Mouse (Mus musculus) ES-E14 (cell line): ENCODE measurements at regions not wholly inside any gene's neighbourhood (a gene's known extent, or its start where the extent isn't known, plus 50 kb on each side); places are given as distances from the start of the nearest gene placed in this dataset.

ENCODE experiments used
- CHD2 ChIP-seq: IDR thresholded peaks from 2 replicates; pipeline ENCODE4 v1.6.1; 2014; ENCODE audit warnings: mild to moderate bottlenecking, low read depth, low read length, inconsistent platforms
- HCFC1 ChIP-seq: IDR thresholded peaks from 2 replicates; pipeline ENCODE4 v1.6.1; 2012; ENCODE audit warnings: low read length, inconsistent platforms, borderline replicate concordance; ENCODE audit not compliant: insufficient read depth
- MAFK ChIP-seq: IDR thresholded peaks from 2 replicates; pipeline ENCODE4 v1.6.1; 2014; ENCODE audit warnings: mild to moderate bottlenecking, low read depth, low read length, inconsistent platforms; ENCODE audit not compliant: insufficient read depth
- ZC3H11A ChIP-seq: IDR thresholded peaks from 2 replicates; pipeline ENCODE4 v1.6.1; 2012; ENCODE audit warnings: low read depth, mild to moderate bottlenecking, inconsistent platforms, low read length, borderline replicate concordance
- ZNF384 ChIP-seq: IDR thresholded peaks from 2 replicates; pipeline ENCODE4 v1.6.1; 2012; ENCODE audit warnings: low read depth, low read length, inconsistent platforms

- no peak for TF ChIP-seq CHD2
- no peak for TF ChIP-seq MAFK
- no peak for TF ChIP-seq ZNF384
- no peak for TF ChIP-seq ZC3H11A
- TF ChIP-seq HCFC1, result no peak
Observed at GRCm38 (mm10) chr14:109261990-109262389, 348.0 kb upstream of the Slitrk1 start.
